Mouse (Mus musculus): ENCODE measurements around the gene Cend1. TPM values are rescaled to one million over a fixed set of nuclear protein-coding genes. Genes with fewer than 3 reads are reported as not detected.
"Not testable (repeated sequence)": the region's sequence is repeated elsewhere in the genome, so short reads cannot be mapped to it uniquely, and the experiment has no call there.

Cend1 gene
- polyA plus RNA-seq, 1 experiment from 2014 or later, result 0.26 TPM

- DNase-seq (ENCODE audit: low spot score), result no peak
Observed at GRCm38 (mm10) chr7:141430585-141431240, 1.4 kb upstream of the Cend1 start.

DNA sequence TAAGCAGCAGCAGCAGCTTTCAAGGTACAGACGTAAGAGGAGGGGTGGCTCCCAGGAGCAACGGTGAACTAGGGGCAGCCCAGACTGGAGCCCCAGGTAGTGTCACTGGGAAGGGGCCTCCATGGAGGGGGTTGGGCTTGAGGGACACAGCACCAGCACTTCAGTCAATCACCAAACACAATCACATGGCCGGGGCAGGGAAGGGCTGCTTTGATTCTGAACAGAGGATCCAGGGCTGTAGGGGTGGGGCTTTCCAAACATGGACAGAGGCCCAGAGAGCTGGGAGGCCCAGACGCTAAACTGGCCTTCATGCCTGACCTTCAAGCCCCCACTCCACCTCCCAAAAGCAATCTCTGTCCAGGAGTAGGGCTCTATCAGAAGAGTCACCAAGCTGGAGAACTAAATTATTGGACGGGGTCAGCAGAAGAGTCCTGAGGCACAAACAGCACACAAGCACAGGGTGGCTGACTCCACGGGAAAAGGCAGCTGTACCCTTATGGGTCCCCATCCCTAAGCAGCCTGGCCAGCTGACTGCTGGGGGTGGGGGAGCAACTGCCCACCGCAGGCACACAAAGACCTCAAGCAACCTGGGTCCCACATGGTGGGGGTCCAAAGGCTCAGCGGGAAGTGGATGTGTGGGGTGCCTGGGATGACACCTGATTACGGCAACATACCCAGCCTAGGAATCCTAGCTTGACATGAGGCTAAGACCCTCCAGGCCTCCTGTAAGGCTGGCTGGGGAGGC lies 721 bp upstream of the Cend1 start:
- no peak for DNase-seq (ENCODE audit: low spot score)

GRCm38 (mm10) chr7:141428701-141429100 lies 590 bp downstream of the Cend1 start:
- no peak for DNase-seq (ENCODE audit: low spot score)

- no peak for DNase-seq (ENCODE audit: low spot score)
Observed at GRCm38 (mm10) chr7:141426948-141427730, 2.2 kb downstream of the Cend1 start.

- DNase-seq (ENCODE audit: low spot score), result no peak
Observed at GRCm38 (mm10) chr7:141423811-141424210, 5.5 kb downstream of the Cend1 start.

- no peak for DNase-seq (ENCODE audit: low spot score)
Observed at GRCm38 (mm10) chr7:141420030-141420702, 9.1 kb downstream of the Cend1 start.

DNA sequence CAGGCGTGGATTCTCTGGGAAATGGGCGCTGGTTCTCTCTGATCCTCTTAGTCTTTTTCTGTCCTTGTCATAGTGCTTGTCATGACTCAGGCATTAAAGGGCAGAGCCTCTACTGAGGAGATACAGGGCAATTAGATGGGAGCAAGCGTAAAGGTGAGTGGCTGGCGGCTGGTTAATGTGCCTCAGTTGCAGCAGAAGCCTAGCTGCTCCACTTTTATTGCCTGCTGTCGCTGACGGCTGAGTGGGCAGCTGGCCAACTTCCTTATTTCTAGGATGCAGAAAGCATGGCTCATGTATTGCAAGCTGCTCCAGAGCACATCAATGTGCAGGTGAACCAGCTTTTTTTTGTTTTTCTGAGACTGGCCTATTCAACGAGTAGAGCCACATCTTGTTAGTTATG lies 10.3 kb downstream of the Cend1 start:
- no peak for DNase-seq (ENCODE audit: low spot score)

- DNase-seq (ENCODE audit: low spot score), result no peak
Observed at GRCm38 (mm10) chr7:141417731-141418681, 11.3 kb downstream of the Cend1 start.

- no peak for DNase-seq (ENCODE audit: low spot score)
Observed at GRCm38 (mm10) chr7:141416144-141416841, 13.0 kb downstream of the Cend1 start.

DNA sequence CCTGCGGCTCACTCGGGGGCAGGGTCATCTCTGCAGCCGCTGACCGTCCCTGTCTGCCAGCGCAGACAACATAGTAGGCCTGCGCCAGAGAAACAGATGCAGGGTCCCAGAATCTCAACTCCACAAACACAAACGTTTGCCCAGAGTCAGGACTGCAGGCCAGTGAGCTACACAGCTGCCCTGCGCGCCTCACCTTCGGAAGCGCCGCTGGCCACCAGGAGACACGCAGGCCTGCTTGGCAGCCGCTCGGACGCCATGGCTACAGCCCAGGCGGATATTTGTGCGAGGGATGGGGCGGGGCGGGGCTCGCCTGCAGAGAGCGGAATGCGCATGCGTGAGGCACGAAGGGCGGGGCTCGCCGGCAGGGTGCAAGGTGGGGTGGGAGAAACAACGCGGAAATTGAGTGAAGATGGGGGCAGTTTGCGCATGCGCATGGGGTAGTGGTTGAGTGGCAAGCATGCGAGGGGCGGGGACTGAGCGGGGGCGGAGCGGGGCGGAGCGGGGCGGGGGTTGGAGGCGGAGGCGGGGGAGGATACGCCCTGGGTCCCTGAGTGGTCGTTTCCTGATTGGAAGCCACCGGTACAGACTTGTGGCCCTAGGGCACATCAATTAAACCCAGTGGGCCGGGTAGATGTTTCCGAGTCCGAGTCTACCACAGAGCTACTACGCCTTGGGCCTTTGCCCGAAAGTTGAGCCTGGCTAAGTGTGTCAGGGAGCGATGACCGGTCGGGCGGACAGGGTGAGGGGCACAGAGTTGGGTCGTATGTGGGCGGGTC lies 15.3 kb downstream of the Cend1 start, which contains the start of gene Gatd1:
TSS of gene Gatd1 (minus strand) at position 328 of the 776 bp plus-strand sequence.
- DNase-seq (ENCODE audit: low spot score), result peak; percentile 99

GRCm38 (mm10) chr7:141413331-141413730 lies 16.0 kb downstream of the Cend1 start:
- no peak for DNase-seq (ENCODE audit: low spot score)

DNA sequence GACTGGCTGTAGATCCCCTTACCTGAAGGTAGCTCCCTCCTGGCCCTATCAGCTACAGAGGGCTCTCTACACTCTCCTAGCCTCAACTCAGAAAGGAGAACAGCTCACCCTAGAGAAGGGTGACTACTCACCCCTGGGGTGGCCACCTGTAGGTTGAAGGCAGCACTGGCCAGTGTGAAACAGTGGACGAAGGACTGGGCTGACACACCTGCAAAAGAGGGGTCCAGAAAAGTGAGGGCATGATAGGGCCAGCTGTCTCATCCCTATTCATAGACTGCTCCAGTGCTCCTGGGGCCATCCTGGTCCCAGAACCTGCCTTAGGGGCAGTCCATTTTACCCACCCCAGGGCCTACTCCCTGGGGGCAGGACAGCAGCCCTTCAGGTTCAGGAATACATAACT lies 17.6 kb downstream of the Cend1 start:
- no peak for DNase-seq (ENCODE audit: low spot score)

DNA sequence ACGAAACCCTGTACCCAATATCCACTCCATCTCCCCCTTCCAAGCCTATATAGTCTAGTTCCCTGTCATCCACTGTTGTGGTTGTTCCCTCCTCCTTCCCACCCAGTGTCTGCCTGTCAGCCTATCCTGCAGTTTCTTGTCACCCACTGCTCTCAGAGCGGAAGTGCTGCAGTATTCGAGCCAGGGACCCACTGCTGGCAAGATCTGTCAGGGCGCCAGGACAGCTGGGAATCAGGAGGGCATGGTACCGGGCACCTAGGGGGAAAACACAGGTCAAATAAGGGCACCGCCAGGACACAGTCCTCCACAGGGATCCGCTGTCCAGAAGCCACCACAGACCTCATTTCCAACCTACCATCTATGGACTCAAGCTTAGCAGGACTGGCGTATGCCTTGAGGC lies 18.7 kb downstream of the Cend1 start:
- no peak for DNase-seq (ENCODE audit: low spot score)

DNA sequence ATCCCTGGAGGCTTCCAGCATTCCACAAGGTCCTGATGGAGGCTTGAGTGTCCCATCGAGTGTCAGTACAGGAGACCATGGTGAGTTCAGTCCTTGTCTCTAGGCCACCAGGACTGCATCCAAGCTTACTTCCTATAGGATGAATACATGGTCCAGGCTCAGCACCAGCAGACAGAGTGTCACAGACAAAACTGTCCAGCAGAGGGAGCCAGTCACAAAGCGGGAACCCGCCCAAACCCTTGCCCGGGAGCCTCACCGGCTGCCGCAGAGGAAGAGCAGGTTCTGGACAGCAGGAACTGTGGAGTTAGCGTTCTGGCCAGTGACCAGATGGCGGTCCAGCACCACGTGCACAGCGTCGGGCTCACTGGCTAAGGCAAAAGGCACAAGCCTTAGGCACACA lies 20.5 kb downstream of the Cend1 start:
- DNase-seq (ENCODE audit: low spot score), result peak; percentile 75

DNA sequence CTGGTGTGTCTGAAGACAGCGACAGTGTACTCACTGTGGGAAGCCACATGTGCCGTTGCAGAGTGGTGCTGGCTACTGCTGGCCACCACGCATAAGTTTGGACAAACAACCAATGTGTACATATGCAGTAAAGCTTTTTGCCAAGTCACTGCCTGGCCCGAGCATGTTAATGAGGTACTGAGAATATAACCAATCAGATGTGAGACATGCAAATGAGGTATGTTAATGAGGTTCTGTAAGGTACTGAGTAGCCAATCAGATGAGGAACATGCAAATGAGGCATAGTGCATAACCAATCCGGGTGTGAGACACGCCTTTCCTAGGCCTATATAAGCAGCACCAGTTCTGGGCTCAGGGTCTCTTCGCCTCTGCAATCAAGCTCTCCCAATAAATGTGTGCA lies 21.6 kb downstream of the Cend1 start:
- DNase-seq (ENCODE audit: low spot score), result not testable (repeated sequence)

GRCm38 (mm10) chr7:141405466-141405865 lies 23.8 kb downstream of the Cend1 start:
- no peak for DNase-seq (ENCODE audit: low spot score)

GRCm38 (mm10) chr7:141403305-141403704 lies 26.0 kb downstream of the Cend1 start:
- peak; percentile 60 for DNase-seq (ENCODE audit: low spot score)

- no peak for DNase-seq (ENCODE audit: low spot score)
Observed at GRCm38 (mm10) chr7:141395348-141395747, 33.9 kb downstream of the Cend1 start.

GRCm38 (mm10) chr7:141394771-141395170 lies 34.5 kb downstream of the Cend1 start:
- peak; percentile 83 for DNase-seq (ENCODE audit: low spot score)

All from thymus, postnatal 0 days (tissue).